In the genomic region with DNA sequence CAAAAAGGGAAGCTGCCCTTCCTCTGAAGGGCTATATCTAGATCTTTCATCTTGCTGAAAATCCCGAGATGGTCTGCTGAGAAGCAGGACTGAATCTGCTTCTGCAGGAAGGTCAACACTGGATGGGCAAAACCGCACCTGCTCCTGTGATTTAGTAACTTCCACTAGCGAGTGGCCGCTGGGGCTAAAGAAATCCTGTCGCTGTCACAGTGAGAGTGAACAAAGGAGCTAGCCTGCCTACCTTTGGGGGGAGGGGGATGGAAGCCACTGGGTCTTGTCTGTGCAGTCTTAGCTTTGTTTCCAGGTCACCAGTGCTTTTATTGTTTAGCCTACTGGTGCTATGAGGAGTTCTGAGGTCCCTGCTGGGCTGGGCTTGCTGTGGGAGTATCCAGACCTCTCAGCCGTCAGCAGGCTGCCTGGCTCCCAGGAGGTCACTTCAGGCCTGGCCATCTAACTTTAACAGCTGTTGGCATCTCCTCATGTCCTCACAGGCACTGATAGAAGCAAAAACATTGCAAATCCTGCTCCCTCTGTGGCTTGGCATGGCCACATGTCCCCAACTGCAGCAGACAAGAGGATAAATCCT, we compare ENCODE assay signal across 10 mouse cellular contexts.
DNase-seq lines count a peak whose midpoint lies in the region; ATAC-seq lines count a peak whose summit lies in the region.
"Had no signal": no experiment of that assay in that cellular context is flagged by ENCODE, and none has a peak within 500 bp of the region (broad histone marks: within the 10 kb centered on the region; RNA-seq: fewer than 3 reads in every experiment).

No protein-coding gene starts in this region.

- H3K9ac ChIP-seq in forebrain, embryonic 13.5 days, result peak overlapping the region; percentile 31; the same call in 1 of the 2 replicates
- H3K9ac ChIP-seq in neural tube, embryonic 14.5 days (replicated peaks; ENCODE audit: low read depth, low read length), result peak overlapping the region; percentile 16; the same call in 1 of the 2 replicates

- peaks cover 70% of the 10 kb centered on the region for H3K4me1 ChIP-seq in forebrain, embryonic 13.5 days
- H3K4me1 ChIP-seq in neural tube, embryonic 14.5 days (ENCODE audit: control insufficient read depth, insufficient read depth, low read length), result peaks cover 58% of the 10 kb centered on the region

- WGBS in forebrain, embryonic 13.5 days, result 8% methylated on average over 6 of the region's 6 CpGs
- 8% methylated on average over 6 of the region's 6 CpGs for WGBS in neural tube, embryonic 14.5 days

- no peaks in the 10 kb centered on the region for H3K27me3 ChIP-seq in forebrain, embryonic 13.5 days
- no peaks in the 10 kb centered on the region for H3K27me3 ChIP-seq in neural tube, embryonic 14.5 days (ENCODE audit: control insufficient read depth, insufficient read depth, low read length)

- H3K27ac ChIP-seq in forebrain, embryonic 13.5 days, result peak overlapping the region; percentile 74
- peak overlapping the region; percentile 85 for H3K27ac ChIP-seq in neural tube, embryonic 14.5 days (ENCODE audit: low read depth, low read length)
- H3K27ac ChIP-seq: kidney, postnatal 0 days had no signal

- no peak overlapping the region for H3K4me2 ChIP-seq in forebrain, embryonic 13.5 days
- H3K4me2 ChIP-seq in neural tube, embryonic 14.5 days (ENCODE audit: low read depth, low read length), result no peak overlapping the region

- peak; percentile 13 to 45 for DNase-seq in kidney, postnatal 4 days
- no peak for DNase-seq in kidney, postnatal 36 days
- DNase-seq in heart, postnatal 36 days, result peak; percentile 30 to 43
- DNase-seq in yolk sac, embryonic 10.5 days (ENCODE audit: low spot score), result no peak
- DNase-seq in layer of hippocampus, adult 9-11 months, result no peak
- DNase-seq: thymus, postnatal 14 days had no signal

- intact Hi-C loops in heart, postnatal 36 days (cut with DNase I), result loop anchor here (10.0 kb wide), 1 partner anchor 323 kb away; no protein-coding TSS in a partner anchor

- H3K9me3 ChIP-seq in forebrain, embryonic 13.5 days (replicated peaks), result no peaks in the 10 kb centered on the region
- H3K9me3 ChIP-seq in neural tube, embryonic 14.5 days (ENCODE audit: control insufficient read depth, low read length), result no peaks in the 10 kb centered on the region

- no peak overlapping the region for H3K4me3 ChIP-seq in forebrain, embryonic 13.5 days
- H3K4me3 ChIP-seq in neural tube, embryonic 14.5 days (ENCODE audit: low read depth, low read length), result no peak overlapping the region

- no peaks in the 10 kb centered on the region for H3K36me3 ChIP-seq in forebrain, embryonic 13.5 days (ENCODE audit: poor library complexity, severe bottlenecking)
- no peaks in the 10 kb centered on the region for H3K36me3 ChIP-seq in neural tube, embryonic 14.5 days (ENCODE audit: control insufficient read depth, insufficient read depth, low read length)

- no peak for ATAC-seq in forebrain, embryonic 13.5 days
- ATAC-seq in neural tube, embryonic 14.5 days (ENCODE audit: low read depth), result no peak
- ATAC-seq in erythroid progenitor cell, adult 5-6 weeks (replicated peaks; ENCODE audit: low FRiP score, poor library complexity, severe bottlenecking), result no peak

Comparison
In these comparisons a context has a peak if more than half of its experiments do, and no peak if none do; other contexts are left out.
1. DNase-seq: peak in kidney, postnatal 4 days (2 of 2) and heart, postnatal 36 days (2 of 2); none in kidney, postnatal 36 days (0 of 2), yolk sac, embryonic 10.5 days (single experiment) and layer of hippocampus, adult 9-11 months (single experiment).